Mouse (Mus musculus) layer of hippocampus, adult 9-11 months (tissue): Measurements from ENCODE around the gene Tcam1.
A peak's percentile ranks its signal among the peaks of the same experiment; 100 is the strongest.
"Not testable (repeated sequence)": the region's sequence is repeated elsewhere in the genome, so short reads cannot be mapped to it uniquely, and the experiment has no call there.

Experiments
- DNase-seq: peaks from one replicate; pipeline ENCODE4 v3.0.0; 2022

The Tcam1 gene

DNA sequence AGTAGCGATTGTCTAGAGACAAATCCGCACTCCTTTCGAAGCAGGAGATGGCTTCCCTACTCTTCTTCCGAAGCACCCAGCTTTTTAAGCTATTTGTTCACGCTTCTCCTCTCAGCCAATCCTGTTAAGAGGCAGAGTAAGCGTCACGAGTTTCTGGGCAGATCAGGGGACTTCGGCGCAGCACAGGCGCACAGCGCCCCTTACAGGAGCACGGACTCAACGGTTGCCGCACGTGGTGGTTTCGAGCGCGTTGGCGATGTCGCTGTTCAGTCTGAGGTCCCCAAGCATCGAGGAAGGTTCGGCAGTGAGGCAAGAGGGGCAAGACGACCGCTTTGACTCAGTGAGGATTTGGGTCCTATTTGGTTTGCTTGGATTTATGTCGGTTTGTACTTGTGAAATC, at the start of gene Tcam1:
Gene Tcam1 (plus strand): TSS at position 219 of the 400 bp plus-strand sequence.
- peak; percentile 91 for DNase-seq

GRCm38 (mm10) chr11:106233978-106234377, 42.5 kb upstream of the Tcam1 start:
- DNase-seq = not testable (repeated sequence)

DNA sequence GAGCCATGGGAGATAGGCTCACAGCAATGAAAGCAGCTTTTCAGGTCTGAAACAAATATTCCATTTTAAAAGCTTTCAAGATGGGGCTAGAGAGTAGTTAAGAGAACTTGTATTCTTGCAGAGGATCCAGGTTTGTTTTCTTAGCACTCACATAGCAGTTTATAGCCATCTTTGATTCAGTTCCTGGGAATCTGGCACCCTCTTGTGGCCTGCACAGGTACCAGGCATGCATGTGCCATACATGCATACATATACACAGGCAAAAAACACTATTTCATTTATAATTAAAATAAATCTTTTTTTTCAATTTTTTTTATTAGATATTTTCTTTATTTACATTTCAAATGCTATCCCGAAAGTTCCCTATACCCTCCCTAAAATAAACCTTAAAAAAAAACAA, 29.6 kb upstream of the Tcam1 start:
- DNase-seq = no peak

DNA sequence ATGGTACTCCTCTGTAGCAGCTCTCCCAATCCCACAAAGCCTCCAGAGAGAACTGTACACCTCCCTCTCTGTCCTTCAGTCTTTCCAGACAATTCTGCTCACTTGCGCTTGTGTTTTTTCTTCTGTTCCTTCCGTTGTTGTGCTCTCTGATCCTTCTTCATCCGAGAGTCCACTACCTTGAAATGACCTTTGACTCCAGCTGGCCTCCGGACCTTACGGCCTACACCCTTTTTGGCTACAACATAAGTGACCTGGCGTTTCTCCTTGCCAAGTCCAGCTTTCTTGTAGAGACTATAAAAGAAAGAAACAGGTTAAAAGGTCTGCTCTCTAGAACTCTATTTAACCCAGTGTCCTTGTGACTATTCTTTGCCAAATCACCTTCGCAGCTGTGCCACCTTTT, 27.1 kb upstream of the Tcam1 start:
- DNase-seq = no peak

GRCm38 (mm10) chr11:106254767-106255166, 21.7 kb upstream of the Tcam1 start:
- DNase-seq = no peak

DNA sequence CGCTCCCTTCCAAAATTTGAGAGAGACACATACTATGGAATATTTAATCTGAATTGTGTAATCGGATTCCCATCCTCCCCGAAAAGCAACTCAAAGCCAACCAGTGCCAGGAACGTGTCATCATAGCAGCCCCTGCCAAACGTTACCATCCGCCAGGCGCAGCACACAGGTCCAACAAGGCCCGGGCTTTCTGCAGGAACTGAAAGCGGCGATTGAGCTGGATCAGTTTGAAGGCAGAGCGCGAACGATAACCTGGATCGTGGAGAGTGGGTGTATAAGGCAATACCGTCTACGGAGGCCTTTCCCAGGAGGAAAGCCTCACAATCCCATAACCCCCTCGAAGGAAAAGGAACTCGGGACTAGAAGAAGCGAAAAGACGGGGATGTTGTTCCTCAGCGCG, 21.3 kb upstream of the Tcam1 start:
- DNase-seq = no peak

- DNase-seq = peak; percentile 97
Observed at GRCm38 (mm10) chr11:106255685-106256451, 20.6 kb upstream of the Tcam1 start, which contains the start of the genes Ftsj3 and Psmc5. Ftsj3 (minus strand) TSS chr11:106256079. Psmc5 (plus strand) TSS chr11:106256154.

DNA sequence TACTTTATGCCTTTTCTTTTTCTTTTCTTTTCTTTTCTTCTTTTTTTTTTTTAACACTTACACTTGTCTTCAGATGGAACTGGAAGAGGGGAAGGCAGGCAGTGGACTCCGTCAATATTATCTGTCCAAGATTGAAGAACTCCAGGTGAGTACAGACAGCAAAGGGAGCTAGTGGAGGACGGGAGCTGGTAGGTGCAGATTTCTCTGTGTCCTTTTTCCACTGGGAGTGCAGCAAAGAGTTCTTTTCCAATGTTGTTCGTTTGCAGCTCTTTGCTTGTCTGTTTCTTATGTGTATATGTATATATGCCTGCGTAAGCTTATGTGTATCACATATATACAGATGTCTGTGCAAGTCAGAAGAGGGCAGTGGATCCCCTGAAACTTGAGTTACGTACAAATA, 19.7 kb upstream of the Tcam1 start:
- DNase-seq = no peak

- no peak for DNase-seq
Observed at GRCm38 (mm10) chr11:106260826-106261450, 15.5 kb upstream of the Tcam1 start.

GRCm38 (mm10) chr11:106263963-106264362, 12.5 kb upstream of the Tcam1 start:
- DNase-seq = no peak

DNA sequence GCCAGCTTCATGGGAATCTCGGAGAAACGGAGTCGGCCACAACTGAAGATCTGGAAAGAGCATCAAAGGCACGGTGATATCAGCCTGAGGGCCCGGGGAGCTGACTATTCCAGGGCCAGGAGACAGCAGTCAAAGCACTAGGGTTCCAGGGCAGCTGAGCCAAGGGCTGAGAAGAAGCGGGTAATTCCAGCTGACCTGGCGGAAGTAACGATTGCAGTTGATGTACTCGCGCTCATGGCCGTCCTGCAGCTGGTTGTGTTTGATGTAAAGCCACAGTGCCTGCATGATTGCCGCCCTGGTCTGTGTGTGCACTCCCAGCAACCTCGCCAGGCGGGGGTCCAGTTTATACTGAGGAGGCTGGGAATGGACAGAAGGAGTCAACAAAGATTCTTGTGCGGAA, 11.5 kb upstream of the Tcam1 start:
- DNase-seq = no peak

- no peak for DNase-seq
Observed at GRCm38 (mm10) chr11:106265570-106265969, 10.9 kb upstream of the Tcam1 start.

DNA sequence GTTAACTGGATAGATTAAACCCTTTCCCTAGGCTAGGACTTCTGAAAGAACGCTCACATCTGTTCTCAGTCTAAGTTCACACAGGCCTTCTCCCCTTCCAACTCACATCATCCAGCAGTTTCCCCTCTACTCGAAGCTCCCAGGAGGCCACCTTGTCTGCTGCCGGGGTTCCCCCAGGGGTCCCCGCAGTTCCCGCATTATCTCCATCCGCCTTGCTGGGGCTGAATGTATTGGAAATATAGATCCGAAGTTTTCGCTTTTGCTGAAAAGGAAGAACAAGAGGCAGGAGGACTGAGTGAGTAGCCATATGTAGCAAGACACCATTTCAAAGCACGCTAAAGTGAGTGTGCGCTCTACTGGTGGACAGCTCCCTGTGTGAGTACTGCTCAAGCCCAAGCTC, 10.0 kb upstream of the Tcam1 start:
- DNase-seq = no peak

- no peak for DNase-seq
Observed at GRCm38 (mm10) chr11:106267311-106267852, 9.1 kb upstream of the Tcam1 start.

GRCm38 (mm10) chr11:106267871-106268270, 8.6 kb upstream of the Tcam1 start:
- no peak for DNase-seq

DNA sequence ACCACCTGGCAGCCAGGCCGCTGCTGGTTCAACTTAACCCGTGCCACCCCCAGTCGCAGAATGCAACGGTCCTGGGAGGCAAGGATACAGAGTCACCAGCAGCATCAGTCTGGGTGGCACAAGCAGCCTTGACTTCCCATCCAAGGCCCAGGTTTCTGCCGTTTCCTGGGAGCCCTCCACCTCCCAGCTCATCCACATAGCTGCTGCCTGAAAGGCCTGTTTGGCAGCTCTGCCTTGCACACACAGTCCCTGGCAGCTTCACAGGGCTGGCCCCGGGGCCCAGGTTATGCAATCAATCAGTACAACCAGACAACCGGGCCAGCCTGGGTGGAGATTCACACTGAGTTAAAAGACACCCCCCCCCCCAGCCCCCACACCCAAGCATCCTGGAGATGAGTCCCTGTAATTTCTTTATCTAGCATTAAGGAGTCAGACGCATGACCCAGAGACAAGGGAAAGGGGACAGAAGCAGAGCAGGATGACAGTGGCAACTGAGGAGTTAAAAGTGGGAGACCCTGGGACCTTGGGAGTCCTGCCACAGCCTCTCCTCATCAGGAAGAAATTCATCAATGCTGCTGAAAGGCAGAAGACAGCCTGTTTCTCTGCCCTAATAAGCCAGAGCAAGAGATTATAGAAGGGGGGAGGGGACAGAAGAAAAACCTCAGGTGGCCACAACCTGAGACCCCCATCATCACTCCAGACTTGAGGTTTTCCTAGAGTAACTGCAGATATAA, 8.0 kb upstream of the Tcam1 start:
- DNase-seq = peak; percentile 85

GRCm38 (mm10) chr11:106269060-106269431, 7.4 kb upstream of the Tcam1 start:
- no peak for DNase-seq

GRCm38 (mm10) chr11:106271131-106271793, 5.2 kb upstream of the Tcam1 start:
- no peak for DNase-seq

DNA sequence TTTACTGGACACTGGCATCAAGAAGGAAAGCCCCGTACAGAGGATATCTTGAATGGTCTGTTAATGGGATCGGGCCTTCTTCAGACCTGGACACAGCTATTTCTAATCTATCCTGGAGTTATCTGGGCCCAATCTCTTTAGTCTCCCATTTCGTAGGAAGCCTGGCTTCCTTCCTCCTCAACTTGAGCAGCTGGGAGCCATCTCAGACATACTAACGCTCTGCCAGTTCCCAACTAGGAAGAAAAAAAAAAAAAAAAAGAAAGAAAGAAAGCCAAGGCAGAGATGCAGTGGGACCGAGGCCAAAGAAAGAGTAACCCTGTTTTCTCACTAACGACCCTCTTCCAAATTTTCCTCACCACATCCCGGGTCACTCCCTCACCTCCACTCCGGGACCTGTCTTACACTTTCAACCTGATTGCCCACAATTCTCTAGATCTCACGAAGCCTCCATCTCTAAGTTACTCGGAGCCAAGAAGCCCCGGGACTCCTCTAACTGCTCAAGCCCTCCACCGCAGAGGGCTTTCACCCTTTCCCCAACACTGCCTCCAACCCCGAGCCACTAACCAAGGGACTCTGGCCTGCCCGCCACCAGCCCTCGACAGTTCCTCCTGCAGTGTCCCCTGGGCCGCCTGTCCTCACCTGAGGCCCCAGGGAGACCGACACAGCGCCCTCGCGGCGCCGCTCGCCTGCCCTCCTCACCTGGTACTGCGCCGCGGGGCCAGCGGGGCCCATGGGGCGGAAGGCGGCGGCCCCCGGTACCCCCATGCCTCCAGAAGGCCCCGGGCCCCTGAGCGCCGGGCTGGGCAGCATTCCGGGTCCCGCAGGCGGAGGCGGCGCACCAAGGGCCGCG, 4.5 kb upstream of the Tcam1 start:
- no peak for DNase-seq

- DNase-seq = peak; percentile 100
Observed at GRCm38 (mm10) chr11:106272644-106273310, 3.7 kb upstream of the Tcam1 start, which contains the start of gene Smarcd2. Smarcd2 (minus strand) TSS chr11:106272972.

DNA sequence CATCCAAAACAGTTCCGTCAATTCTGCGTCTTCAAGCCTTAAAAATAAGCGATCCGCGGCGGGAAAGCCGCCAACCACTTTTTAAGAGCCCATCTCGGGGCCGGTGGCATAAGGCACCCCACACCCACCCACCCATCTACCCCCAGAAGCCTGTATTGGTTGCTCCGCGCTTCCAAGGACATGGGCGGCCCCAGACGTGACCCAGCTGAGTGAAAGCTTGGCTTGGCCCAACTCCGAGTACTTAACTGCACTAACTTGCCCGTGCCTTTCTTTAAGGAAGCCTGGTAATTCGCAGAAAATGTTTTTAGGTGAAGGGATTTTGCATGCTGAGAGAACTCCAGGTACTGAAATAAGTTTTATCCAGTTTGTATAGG, 3.2 kb upstream of the Tcam1 start:
- no peak for DNase-seq
